Mouse (Mus musculus): ENCODE results near the gene Lpcat1.
A peak's percentile ranks its signal among the peaks of the same experiment; 100 is the strongest.

Gene Lpcat1

DNA sequence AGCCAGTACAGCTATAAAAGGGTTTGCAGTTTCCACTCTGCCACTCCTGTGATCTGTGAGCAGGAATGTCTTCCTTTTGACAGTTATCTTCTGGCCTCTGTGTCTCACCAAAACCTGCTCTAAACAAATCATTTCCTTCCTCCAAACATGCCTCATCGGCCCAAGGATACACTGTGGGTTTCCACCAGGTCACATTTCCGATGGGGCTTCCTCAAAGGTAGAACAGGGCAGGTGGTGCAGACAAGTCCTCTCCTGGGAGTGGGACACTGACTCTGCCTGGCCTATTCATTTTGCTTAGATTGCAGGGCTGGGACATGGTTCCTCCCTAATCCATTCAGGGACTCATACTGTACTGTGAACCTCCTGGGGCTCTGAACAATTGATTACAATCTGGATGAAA lies 1.8 kb upstream of the Lpcat1 start:
- Histone ChIP-seq H3K9me3 (ENCODE audit: low read length) (no peaks in the 10 kb centered on the region), H3K36me3 (ENCODE audit: insufficient read depth, low read length) (peaks cover 6% of the 10 kb centered on the region), H3K27me3 (ENCODE audit: insufficient read depth, low read length) (no peaks in the 10 kb centered on the region), H3K4me3 (replicated peaks; ENCODE audit: low read length) (no peak overlapping the region), H3K4me1 (replicated peaks; ENCODE audit: low read depth, low read length) (peaks cover 40% of the 10 kb centered on the region)
- TF ChIP-seq POU5F1 (IDR thresholded peaks at IDR 0.05; ENCODE audit: borderline replicate concordance, low read length) (no peak), NANOG (IDR thresholded peaks at IDR 0.05; ENCODE audit: borderline replicate concordance, low read length) (no peak), CTCF (conservative IDR thresholded peaks at IDR 0.05; ENCODE audit: low read length) (no peak)

DNA sequence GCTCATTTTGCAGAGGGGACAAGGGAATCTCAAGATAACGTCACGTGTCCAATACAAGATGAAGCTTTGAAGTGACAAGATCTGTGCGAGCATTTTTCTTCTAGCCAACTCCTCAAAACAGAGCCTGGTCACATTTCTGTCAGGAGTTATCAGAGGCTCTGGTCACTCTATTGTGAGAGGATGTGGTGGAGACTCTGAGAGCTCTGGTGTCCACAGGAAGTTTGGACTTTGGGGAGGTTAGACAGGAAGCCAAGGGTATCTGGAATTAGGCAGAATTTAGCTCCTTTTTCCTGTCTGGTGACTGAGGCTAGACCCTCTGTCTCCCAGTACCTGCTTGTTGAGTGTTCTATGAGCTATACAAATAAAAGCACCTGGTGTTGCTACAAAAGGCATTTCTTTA lies 586 bp upstream of the Lpcat1 start:
- Histone ChIP-seq H3K9me3 (ENCODE audit: low read length) (no peaks in the 10 kb centered on the region), H3K4me3 (replicated peaks; ENCODE audit: low read length) (no peak overlapping the region), H3K27me3 (ENCODE audit: insufficient read depth, low read length) (no peaks in the 10 kb centered on the region), H3K4me1 (replicated peaks; ENCODE audit: low read depth, low read length) (peaks cover 41% of the 10 kb centered on the region), H3K36me3 (ENCODE audit: insufficient read depth, low read length) (peaks cover 15% of the 10 kb centered on the region)
- no peak for TF ChIP-seq NANOG (IDR thresholded peaks at IDR 0.05; ENCODE audit: borderline replicate concordance, low read length)

DNA sequence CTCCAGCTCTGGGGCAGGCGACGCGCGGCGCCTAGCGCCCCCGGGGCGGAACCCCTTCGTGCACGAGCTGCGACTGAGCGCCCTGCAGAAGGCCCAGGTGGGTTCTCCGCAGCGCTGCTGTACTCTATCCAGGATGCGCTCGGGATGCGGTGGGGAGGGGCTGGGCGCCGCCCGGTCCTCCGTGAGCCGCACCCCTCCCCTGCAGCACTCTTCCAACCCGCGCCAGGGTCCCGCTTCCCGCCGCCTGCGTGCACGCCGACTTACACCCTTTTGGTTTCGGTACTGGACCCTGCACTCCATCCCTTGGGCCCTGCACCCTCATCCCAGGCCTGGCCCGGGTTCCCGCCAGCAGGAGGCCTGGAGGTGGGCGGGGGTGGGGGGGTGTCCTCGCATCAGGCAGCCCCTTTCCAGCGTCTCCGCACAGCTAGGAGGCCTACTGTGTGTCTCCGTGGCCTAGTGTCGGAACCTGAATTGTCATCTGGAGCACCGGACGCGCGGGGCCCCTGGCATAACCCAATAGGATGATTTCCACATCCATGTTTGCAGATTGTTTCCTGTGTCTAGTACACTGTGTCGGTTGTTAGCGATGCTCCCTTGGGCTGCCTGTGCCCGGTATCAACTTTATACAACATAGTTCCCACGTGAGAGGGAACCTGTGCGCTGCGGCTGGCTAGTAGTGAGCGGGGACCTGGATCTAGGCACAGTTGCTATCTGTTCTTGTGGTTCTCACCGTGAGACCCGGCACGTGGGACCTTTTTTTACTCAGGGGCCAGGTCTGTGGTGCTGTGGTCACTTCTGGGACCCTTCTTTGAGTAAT lies 632 bp downstream of the Lpcat1 start:
- no peaks in the 10 kb centered on the region for H3K9me3 ChIP-seq (ENCODE audit: low read length)
- peaks cover 16% of the 10 kb centered on the region for H3K36me3 ChIP-seq (ENCODE audit: insufficient read depth, low read length)
- peak overlapping the region; percentile 91 for H3K4me3 ChIP-seq (replicated peaks; ENCODE audit: low read length)
- H3K4me1 ChIP-seq (replicated peaks; ENCODE audit: low read depth, low read length) = peaks cover 52% of the 10 kb centered on the region
- no peak for TF ChIP-seq NANOG (IDR thresholded peaks at IDR 0.05; ENCODE audit: borderline replicate concordance, low read length)
- H3K27me3 ChIP-seq (ENCODE audit: insufficient read depth, low read length) = no peaks in the 10 kb centered on the region

DNA sequence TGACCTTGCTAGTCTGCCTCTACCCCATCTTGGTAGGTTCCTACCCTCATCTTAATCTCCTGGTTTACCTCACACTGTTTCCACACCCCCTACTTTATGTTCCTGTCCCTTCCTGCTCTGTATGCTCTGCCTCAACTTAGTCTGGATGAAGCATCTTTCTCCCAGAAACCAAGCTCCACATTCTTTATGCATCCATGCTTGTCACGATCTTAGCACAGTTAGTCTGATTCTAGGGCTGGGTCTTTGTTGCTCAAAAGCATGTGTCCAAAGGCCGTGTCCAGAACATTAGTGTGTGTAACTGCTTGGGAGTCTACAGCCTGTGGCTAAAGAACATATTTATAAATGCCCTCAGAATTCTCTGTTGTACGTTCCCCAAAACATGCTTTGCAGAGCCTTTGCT lies 1.8 kb downstream of the Lpcat1 start:
- peak overlapping the region; percentile 91; the same call in 1 of the 2 replicates for H3K4me3 ChIP-seq (replicated peaks; ENCODE audit: low read length)
- TF ChIP-seq CTCF (conservative IDR thresholded peaks at IDR 0.05; ENCODE audit: low read length) = no peak
- TF ChIP-seq POU5F1 (IDR thresholded peaks at IDR 0.05; ENCODE audit: borderline replicate concordance, low read length) = no peak
- TF ChIP-seq NANOG (IDR thresholded peaks at IDR 0.05; ENCODE audit: borderline replicate concordance, low read length) = no peak
- peaks cover 57% of the 10 kb centered on the region for H3K4me1 ChIP-seq (replicated peaks; ENCODE audit: low read depth, low read length)
- H3K9me3 ChIP-seq (ENCODE audit: low read length) = no peaks in the 10 kb centered on the region
- H3K27me3 ChIP-seq (ENCODE audit: insufficient read depth, low read length) = no peaks in the 10 kb centered on the region
- peaks cover 23% of the 10 kb centered on the region for H3K36me3 ChIP-seq (ENCODE audit: insufficient read depth, low read length)

DNA sequence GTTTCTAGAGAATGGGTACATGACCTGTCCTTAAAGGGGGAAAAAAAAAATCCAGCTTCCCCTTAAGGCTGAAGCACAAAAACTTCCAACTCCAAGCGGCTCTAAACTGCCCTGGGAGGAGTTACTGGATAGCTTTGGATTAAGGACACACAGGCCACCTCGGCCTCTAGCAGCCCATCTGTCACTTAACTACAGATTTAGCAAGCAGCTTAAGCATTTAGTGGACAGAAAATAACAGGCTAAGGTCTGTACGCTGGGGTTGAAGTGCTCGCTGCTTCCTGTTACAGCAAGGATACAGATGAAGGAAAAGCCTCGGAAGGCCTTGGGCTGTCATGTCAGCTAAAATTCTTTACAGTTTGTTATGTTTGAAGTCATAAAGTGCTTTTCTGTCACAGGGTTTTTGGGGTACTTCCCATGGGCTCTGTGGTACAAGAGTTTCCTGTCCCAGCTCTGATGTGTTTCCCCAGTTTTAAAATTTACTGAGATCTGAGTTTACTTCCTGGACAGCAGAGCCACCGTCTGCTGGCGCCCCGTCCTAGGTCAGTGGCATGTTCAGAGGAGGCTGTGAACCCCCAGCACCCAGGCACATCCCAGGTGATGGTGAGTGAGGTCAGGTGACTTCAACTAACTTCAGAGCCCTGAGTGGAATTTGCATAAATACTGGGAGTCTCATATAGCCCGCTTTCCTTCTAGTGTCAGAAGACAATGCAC lies 2.4 kb downstream of the Lpcat1 start:
- peaks cover 59% of the 10 kb centered on the region for H3K4me1 ChIP-seq (replicated peaks; ENCODE audit: low read depth, low read length)
- peaks cover 28% of the 10 kb centered on the region for H3K36me3 ChIP-seq (ENCODE audit: insufficient read depth, low read length)
- no peaks in the 10 kb centered on the region for H3K9me3 ChIP-seq (ENCODE audit: low read length)
- H3K27me3 ChIP-seq (ENCODE audit: insufficient read depth, low read length) = no peaks in the 10 kb centered on the region
- H3K4me3 ChIP-seq (replicated peaks; ENCODE audit: low read length) = no peak overlapping the region
- TF ChIP-seq POU5F1 (IDR thresholded peaks at IDR 0.05; ENCODE audit: borderline replicate concordance, low read length) (no peak), CTCF (conservative IDR thresholded peaks at IDR 0.05; ENCODE audit: low read length) (no peak), NANOG (IDR thresholded peaks at IDR 0.05; ENCODE audit: borderline replicate concordance, low read length) (no peak)

DNA sequence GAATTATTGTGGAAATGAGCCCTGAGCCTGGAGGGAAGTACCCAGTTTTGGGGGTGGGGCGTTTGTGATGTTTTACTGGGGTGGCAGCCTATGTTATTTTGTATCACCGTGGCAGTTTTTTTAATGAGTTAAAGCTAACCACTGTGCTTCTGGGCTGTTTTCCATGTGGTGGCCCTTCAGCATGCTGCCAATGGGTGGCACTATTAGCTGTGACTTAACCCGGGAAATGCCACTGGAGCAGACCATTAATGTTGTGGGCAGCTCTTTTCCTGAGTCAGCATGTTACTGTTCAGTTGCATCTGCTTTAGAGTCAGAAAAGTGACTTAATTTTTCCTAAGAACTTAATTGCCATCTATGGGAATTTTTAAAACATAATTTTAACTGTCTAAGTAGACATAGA lies 5.5 kb downstream of the Lpcat1 start:
- no peak overlapping the region for H3K4me3 ChIP-seq (replicated peaks; ENCODE audit: low read length)
- peaks cover 61% of the 10 kb centered on the region for H3K4me1 ChIP-seq (replicated peaks; ENCODE audit: low read depth, low read length)
- TF ChIP-seq POU5F1 (IDR thresholded peaks at IDR 0.05; ENCODE audit: borderline replicate concordance, low read length) = no peak
- H3K36me3 ChIP-seq (ENCODE audit: insufficient read depth, low read length) = peaks cover 47% of the 10 kb centered on the region
- no peaks in the 10 kb centered on the region for H3K9me3 ChIP-seq (ENCODE audit: low read length)
- no peaks in the 10 kb centered on the region for H3K27me3 ChIP-seq (ENCODE audit: insufficient read depth, low read length)

DNA sequence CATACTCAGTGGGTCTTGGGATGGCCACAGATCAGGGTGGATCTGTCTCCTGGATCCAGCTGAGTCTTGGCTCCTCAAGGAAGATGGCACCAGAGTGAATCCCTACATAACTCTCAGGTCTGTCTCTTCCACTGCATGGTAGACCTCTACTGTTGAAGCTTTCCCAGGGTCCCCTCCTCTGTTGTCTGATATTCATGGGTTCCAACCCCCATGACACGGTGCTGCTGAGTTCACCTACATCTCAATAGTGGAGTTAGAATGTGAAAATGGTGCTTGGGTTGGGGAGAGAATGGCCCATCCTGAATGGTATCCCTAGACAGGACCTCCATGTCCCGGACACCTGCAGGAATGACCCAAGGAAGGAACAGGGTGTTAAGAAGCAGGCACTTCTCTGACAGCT lies 6.7 kb downstream of the Lpcat1 start:
- Histone ChIP-seq H3K9me3 (ENCODE audit: low read length) (no peaks in the 10 kb centered on the region), H3K27me3 (ENCODE audit: insufficient read depth, low read length) (no peaks in the 10 kb centered on the region), H3K36me3 (ENCODE audit: insufficient read depth, low read length) (peaks cover 47% of the 10 kb centered on the region), H3K4me3 (replicated peaks; ENCODE audit: low read length) (no peak overlapping the region), H3K4me1 (replicated peaks; ENCODE audit: low read depth, low read length) (peaks cover 61% of the 10 kb centered on the region)
- no peak for TF ChIP-seq NANOG (IDR thresholded peaks at IDR 0.05; ENCODE audit: borderline replicate concordance, low read length)
- no peak for TF ChIP-seq POU5F1 (IDR thresholded peaks at IDR 0.05; ENCODE audit: borderline replicate concordance, low read length)
- TF ChIP-seq CTCF (conservative IDR thresholded peaks at IDR 0.05; ENCODE audit: low read length) = no peak

DNA sequence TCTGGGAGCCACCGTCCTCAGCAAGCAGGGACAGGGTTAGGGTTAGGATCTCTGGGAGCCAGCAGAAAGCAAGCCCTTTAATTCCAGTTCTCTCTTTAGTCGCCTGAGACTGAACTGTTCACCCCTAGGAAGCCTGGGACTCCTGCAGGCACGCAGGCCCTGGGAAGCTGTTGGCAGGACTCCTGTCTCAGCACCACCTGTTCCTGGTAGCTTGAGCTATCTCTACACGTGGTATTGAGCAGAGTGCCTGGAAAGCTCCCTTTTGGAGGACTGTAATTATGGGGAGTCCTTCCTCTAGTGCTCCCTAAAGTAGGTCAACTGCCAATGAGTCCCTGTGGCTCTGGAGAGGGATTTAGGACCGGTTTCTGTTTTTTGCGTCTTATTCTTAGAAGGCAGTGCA lies 7.2 kb downstream of the Lpcat1 start:
- Histone ChIP-seq H3K9me3 (ENCODE audit: low read length) (no peaks in the 10 kb centered on the region), H3K36me3 (ENCODE audit: insufficient read depth, low read length) (peaks cover 47% of the 10 kb centered on the region), H3K4me1 (replicated peaks; ENCODE audit: low read depth, low read length) (peaks cover 57% of the 10 kb centered on the region), H3K27me3 (ENCODE audit: insufficient read depth, low read length) (no peaks in the 10 kb centered on the region), H3K4me3 (replicated peaks; ENCODE audit: low read length) (no peak overlapping the region)
- TF ChIP-seq NANOG (IDR thresholded peaks at IDR 0.05; ENCODE audit: borderline replicate concordance, low read length) (no peak), CTCF (conservative IDR thresholded peaks at IDR 0.05; ENCODE audit: low read length) (no peak), POU5F1 (IDR thresholded peaks at IDR 0.05; ENCODE audit: borderline replicate concordance, low read length) (no peak)

Data from E14TG2a.4 (cell line).